Mouse (Mus musculus): ENCODE results near the gene Ccr5. TPM values are rescaled to one million over a fixed set of nuclear protein-coding genes. Genes with fewer than 3 reads are reported as not detected.
"Not testable (repeated sequence)": the region's sequence is repeated elsewhere in the genome, so short reads cannot be mapped to it uniquely, and the experiment has no call there.

The Ccr5 gene
- under 0.01 TPM in 1 of 2 replicates, not detected in the other for polyA plus RNA-seq (2012)

- H3K36me3 ChIP-seq (ENCODE audit: control insufficient read depth): no peaks in the 10 kb centered on the region
- H3K27me3 ChIP-seq (ENCODE audit: control insufficient read depth): no peaks in the 10 kb centered on the region
- no peak for TF ChIP-seq TAL1 (IDR thresholded peaks at IDR 0.05; ENCODE audit: low read length)
- TF ChIP-seq GATA1 (IDR thresholded peaks at IDR 0.05; ENCODE audit: low read length): no peak
- no peak within 1 kb of the TSS for H3K4me3 ChIP-seq (replicated peaks)
- H3K4me1 ChIP-seq (ENCODE audit: control insufficient read depth): peaks cover 4% of the 10 kb centered on the region
- no peaks in the 10 kb centered on the region for H3K9me3 ChIP-seq (ENCODE audit: control insufficient read depth, low read length)
These were observed at the start of gene Ccr5 for GRCm38 (mm10) chr9:124121387-124122184. Gene Ccr5 (plus strand): TSS chr9:124121543.

- Histone ChIP-seq H3K4me3 (replicated peaks) (no peak overlapping the region), H3K27me3 (ENCODE audit: control insufficient read depth) (no peaks in the 10 kb centered on the region), H3K9me3 (ENCODE audit: control insufficient read depth, low read length) (no peaks in the 10 kb centered on the region), H3K36me3 (ENCODE audit: control insufficient read depth) (no peaks in the 10 kb centered on the region), H3K4me1 (ENCODE audit: control insufficient read depth) (no peaks in the 10 kb centered on the region; the same call in 1 of the 2 replicates)
- TF ChIP-seq TAL1 (IDR thresholded peaks at IDR 0.05; ENCODE audit: low read length): no peak
- no peak for TF ChIP-seq GATA1 (IDR thresholded peaks at IDR 0.05; ENCODE audit: low read length)
These were observed 41.5 kb upstream of the Ccr5 start for GRCm38 (mm10) chr9:124079803-124080202.

GRCm38 (mm10) chr9:124080471-124080870 lies 40.9 kb upstream of the Ccr5 start:
- not testable (repeated sequence) for H3K4me1 ChIP-seq (ENCODE audit: control insufficient read depth); H3K27me3 ChIP-seq (ENCODE audit: control insufficient read depth); H3K9me3 ChIP-seq (ENCODE audit: control insufficient read depth, low read length); H3K36me3 ChIP-seq (ENCODE audit: control insufficient read depth); H3K4me3 ChIP-seq (replicated peaks)

- H3K4me1 ChIP-seq (ENCODE audit: control insufficient read depth): no peaks in the 10 kb centered on the region
- no peaks in the 10 kb centered on the region for H3K36me3 ChIP-seq (ENCODE audit: control insufficient read depth)
- TF ChIP-seq TAL1 (IDR thresholded peaks at IDR 0.05; ENCODE audit: low read length) (no peak), GATA1 (IDR thresholded peaks at IDR 0.05; ENCODE audit: low read length) (no peak)
These were observed 30.9 kb upstream of the Ccr5 start for GRCm38 (mm10) chr9:124090441-124090840.

GRCm38 (mm10) chr9:124099127-124099526 lies 22.2 kb upstream of the Ccr5 start:
- Histone ChIP-seq H3K4me1 (ENCODE audit: control insufficient read depth) (peaks cover 9% of the 10 kb centered on the region), H3K27me3 (ENCODE audit: control insufficient read depth) (no peaks in the 10 kb centered on the region), H3K9me3 (ENCODE audit: control insufficient read depth, low read length) (no peaks in the 10 kb centered on the region), H3K36me3 (ENCODE audit: control insufficient read depth) (no peaks in the 10 kb centered on the region), H3K4me3 (replicated peaks) (no peak overlapping the region)
- TF ChIP-seq GATA1 (IDR thresholded peaks at IDR 0.05; ENCODE audit: low read length) (no peak), TAL1 (IDR thresholded peaks at IDR 0.05; ENCODE audit: low read length) (no peak)

More at GRCm38 (mm10) chr9:124090441-124090840, 30.9 kb upstream of the Ccr5 start:
- H3K9me3 ChIP-seq (ENCODE audit: control insufficient read depth, low read length): no peaks in the 10 kb centered on the region
- H3K27me3 ChIP-seq (ENCODE audit: control insufficient read depth): no peaks in the 10 kb centered on the region
- no peak overlapping the region for H3K4me3 ChIP-seq (replicated peaks)

- Histone ChIP-seq H3K4me3 (replicated peaks) (no peak overlapping the region), H3K4me1 (ENCODE audit: control insufficient read depth) (peaks cover 9% of the 10 kb centered on the region), H3K36me3 (ENCODE audit: control insufficient read depth) (no peaks in the 10 kb centered on the region)
These were observed 21.0 kb upstream of the Ccr5 start for GRCm38 (mm10) chr9:124100357-124100756.

GRCm38 (mm10) chr9:124101723-124102122 lies 19.6 kb upstream of the Ccr5 start, which contains the start of gene Ccr2:
Gene Ccr2 (plus strand): TSS chr9:124101950.
- TF ChIP-seq GATA1 (IDR thresholded peaks at IDR 0.05; ENCODE audit: low read length) (no peak), TAL1 (IDR thresholded peaks at IDR 0.05; ENCODE audit: low read length) (no peak)
- Histone ChIP-seq H3K36me3 (ENCODE audit: control insufficient read depth) (no peaks in the 10 kb centered on the region), H3K4me1 (ENCODE audit: control insufficient read depth) (peaks cover 9% of the 10 kb centered on the region), H3K4me3 (replicated peaks) (no peak within 1 kb of the TSS), H3K9me3 (ENCODE audit: control insufficient read depth, low read length) (no peaks in the 10 kb centered on the region), H3K27me3 (ENCODE audit: control insufficient read depth) (no peaks in the 10 kb centered on the region)

More at GRCm38 (mm10) chr9:124100357-124100756, 21.0 kb upstream of the Ccr5 start:
- no peaks in the 10 kb centered on the region for H3K9me3 ChIP-seq (ENCODE audit: control insufficient read depth, low read length)
- H3K27me3 ChIP-seq (ENCODE audit: control insufficient read depth): no peaks in the 10 kb centered on the region
- TF ChIP-seq TAL1 (IDR thresholded peaks at IDR 0.05; ENCODE audit: low read length): no peak
- no peak for TF ChIP-seq GATA1 (IDR thresholded peaks at IDR 0.05; ENCODE audit: low read length)

GRCm38 (mm10) chr9:124103199-124103598 lies 18.1 kb upstream of the Ccr5 start:
- Histone ChIP-seq H3K4me3 (replicated peaks) (no peak overlapping the region), H3K4me1 (ENCODE audit: control insufficient read depth) (peaks cover 12% of the 10 kb centered on the region), H3K27me3 (ENCODE audit: control insufficient read depth) (no peaks in the 10 kb centered on the region), H3K9me3 (ENCODE audit: control insufficient read depth, low read length) (no peaks in the 10 kb centered on the region), H3K36me3 (ENCODE audit: control insufficient read depth) (no peaks in the 10 kb centered on the region)
- no peak for TF ChIP-seq GATA1 (IDR thresholded peaks at IDR 0.05; ENCODE audit: low read length)
- TF ChIP-seq TAL1 (IDR thresholded peaks at IDR 0.05; ENCODE audit: low read length): no peak

- Histone ChIP-seq H3K4me3 (replicated peaks) (no peak overlapping the region), H3K27me3 (ENCODE audit: control insufficient read depth) (no peaks in the 10 kb centered on the region), H3K36me3 (ENCODE audit: control insufficient read depth) (no peaks in the 10 kb centered on the region), H3K4me1 (ENCODE audit: control insufficient read depth) (peaks cover 24% of the 10 kb centered on the region), H3K9me3 (ENCODE audit: control insufficient read depth, low read length) (no peaks in the 10 kb centered on the region)
- TF ChIP-seq GATA1 (IDR thresholded peaks at IDR 0.05; ENCODE audit: low read length) (no peak), TAL1 (IDR thresholded peaks at IDR 0.05; ENCODE audit: low read length) (no peak)
These were observed 16.1 kb upstream of the Ccr5 start for GRCm38 (mm10) chr9:124105196-124105595.
